Comparison of ENCODE assay signal across 8 mouse cellular contexts in genomic region chr5:24604656-24605100, GRCm38 (mm10). TPM values are rescaled to one million over a fixed set of nuclear protein-coding genes. Genes with fewer than 3 reads are reported as not detected.
DNase-seq lines count a peak whose midpoint lies in the region; ATAC-seq and TF ChIP-seq lines count a peak whose summit lies in the region.

No protein-coding gene starts in this region.

- H3K4me1 ChIP-seq in forebrain, embryonic 11.5 days (replicated peaks; ENCODE audit: control insufficient read depth, insufficient read depth, low read length) = peaks cover 54% of the 10 kb centered on the region
- H3K4me1 ChIP-seq in heart, postnatal 0 days (ENCODE audit: control insufficient read depth, insufficient read depth) = peaks cover 38% of the 10 kb centered on the region
- peaks cover 33% of the 10 kb centered on the region for H3K4me1 ChIP-seq in lung, embryonic 14.5 days (ENCODE audit: insufficient read depth)

- WGBS in forebrain, embryonic 11.5 days = under 1% methylated on average over 45 of the region's 46 CpGs
- 1% methylated on average over 39 of the region's 46 CpGs for WGBS in heart, postnatal 0 days
- under 1% methylated on average over 45 of the region's 46 CpGs for WGBS in lung, embryonic 14.5 days

- TF ChIP-seq CTCF in brain, embryonic 14.5 days (IDR thresholded peaks at IDR 0.05; ENCODE audit: borderline replicate concordance, extremely low read depth, insufficient read depth, insufficient read length) = peak; percentile 17; the same call in 1 of the 2 replicates
- peak; percentile 41 for TF ChIP-seq CTCF in heart, postnatal 0 days (IDR thresholded peaks at IDR 0.05; ENCODE audit: low read depth)
- peak; percentile 50 for TF ChIP-seq CTCF in lung, embryonic 14.5 days (IDR thresholded peaks at IDR 0.05; ENCODE audit: low read depth)

- DNase-seq in ES-CJ7 (ENCODE audit: low read depth, low spot score) = peak; percentile 27
- DNase-seq in brain, embryonic 14.5 days (ENCODE audit: low read depth) = peak; percentile 96
- peak; percentile 95 for DNase-seq in forebrain, embryonic 11.5 days (ENCODE audit: low spot score)
- DNase-seq in heart, postnatal 0 days (ENCODE audit: low spot score) = peak; percentile 93
- DNase-seq in kidney, postnatal 36 days = peak; percentile 92 to 94
- DNase-seq in lung, embryonic 14.5 days = peak; percentile 93
- DNase-seq in retina, adult 2 months (ENCODE audit: low read depth, low spot score) = peak; percentile 76
- no peak for DNase-seq in thymus, postnatal 10 days (ENCODE audit: low spot score in 2 of 2)

- TF ChIP-seq POLR2A in brain, embryonic 14.5 days (IDR thresholded peaks at IDR 0.05; ENCODE audit: borderline replicate concordance, extremely low read depth, insufficient read depth, insufficient read length, poor library complexity, severe bottlenecking) = peak; percentile 85

- H3K27ac ChIP-seq in forebrain, embryonic 11.5 days (ENCODE audit: low read depth, low read length) = peak overlapping the region; percentile 98
- peak overlapping the region; percentile 98 for H3K27ac ChIP-seq in heart, postnatal 0 days (ENCODE audit: low read depth)
- peak overlapping the region; percentile 100 for H3K27ac ChIP-seq in lung, embryonic 14.5 days (ENCODE audit: low read depth)

- peak; percentile 76 for ATAC-seq in forebrain, embryonic 11.5 days (replicated peaks; ENCODE audit: low FRiP score)
- ATAC-seq in heart, postnatal 0 days (ENCODE audit: insufficient read depth, low read depth) = peak; percentile 75
- peak; percentile 68 for ATAC-seq in lung, embryonic 14.5 days (ENCODE audit: insufficient read depth)

- H3K36me3 ChIP-seq in forebrain, embryonic 11.5 days (ENCODE audit: control insufficient read depth, insufficient read depth, low read length) = no peaks in the 10 kb centered on the region
- no peaks in the 10 kb centered on the region for H3K36me3 ChIP-seq in heart, postnatal 0 days (replicated peaks; ENCODE audit: control insufficient read depth, insufficient read depth, low read length)
- no peaks in the 10 kb centered on the region for H3K36me3 ChIP-seq in lung, embryonic 14.5 days (ENCODE audit: insufficient read depth)

- no peak for TF ChIP-seq EP300 in heart, postnatal 0 days (IDR thresholded peaks at IDR 0.05; ENCODE audit: low read depth)

- H3K4me3 ChIP-seq in forebrain, embryonic 11.5 days (ENCODE audit: low read depth, low read length) = peak overlapping the region; percentile 51
- H3K4me3 ChIP-seq in heart, postnatal 0 days (ENCODE audit: low read depth, low read length) = peak overlapping the region; percentile 73
- peak overlapping the region; percentile 60 for H3K4me3 ChIP-seq in lung, embryonic 14.5 days (ENCODE audit: low read depth, low read length)

- no peaks in the 10 kb centered on the region for H3K27me3 ChIP-seq in forebrain, embryonic 11.5 days (ENCODE audit: control insufficient read depth, insufficient read depth, low read length)
- H3K27me3 ChIP-seq in heart, postnatal 0 days (ENCODE audit: control insufficient read depth, insufficient read depth, low read length) = no peaks in the 10 kb centered on the region
- no peaks in the 10 kb centered on the region for H3K27me3 ChIP-seq in lung, embryonic 14.5 days (ENCODE audit: insufficient read depth, low read length)

- H3K9ac ChIP-seq in forebrain, embryonic 11.5 days (ENCODE audit: low read length) = peak overlapping the region; percentile 86
- H3K9ac ChIP-seq in heart, postnatal 0 days (replicated peaks; ENCODE audit: low read depth, low read length) = peak overlapping the region; percentile 62
- peak overlapping the region; percentile 69 for H3K9ac ChIP-seq in lung, embryonic 14.5 days

- no peaks in the 10 kb centered on the region for H3K9me3 ChIP-seq in forebrain, embryonic 11.5 days (ENCODE audit: control insufficient read depth, low read length)
- H3K9me3 ChIP-seq in heart, postnatal 0 days (replicated peaks; ENCODE audit: control insufficient read depth, low read length) = no peaks in the 10 kb centered on the region
- no peaks in the 10 kb centered on the region for H3K9me3 ChIP-seq in lung, embryonic 14.5 days (ENCODE audit: low read depth, low read length)

- H3K4me2 ChIP-seq in forebrain, embryonic 11.5 days (ENCODE audit: low read depth, low read length, severe bottlenecking) = peak overlapping the region; percentile 71
- peak overlapping the region; percentile 69 for H3K4me2 ChIP-seq in heart, postnatal 0 days (ENCODE audit: low read depth, low read length)
- H3K4me2 ChIP-seq in lung, embryonic 14.5 days = peak overlapping the region; percentile 94

RNA-seq across cellular contexts. Expression of gene Chpf2, which starts 18.1 kb away (rescaled TPM):
- 21.9 and 26.8 TPM in 2 replicates for polyA plus RNA-seq in brain, embryonic 14.5 days (2012; rRNA removed)
- 11.4 and 11.5 TPM in 2 replicates for polyA plus RNA-seq in forebrain, embryonic 11.5 days (2014; fragmentation: Nextera tagmentation; extraction: Ambion mirVana)
- 34.9 and 64.4 TPM in 2 replicates for total RNA-seq in heart, postnatal 0 days (2014; rRNA removed; ENCODE audit: low replicate concordance)
- 10.5 and 13.2 TPM in 2 replicates for polyA plus RNA-seq in heart, postnatal 0 days (2015; fragmentation: Nextera tagmentation; extraction: Ambion mirVana)
- polyA plus RNA-seq in lung, embryonic 14.5 days (2014; fragmentation: Nextera tagmentation; extraction: Ambion mirVana) = 12.2 and 14.2 TPM in 2 replicates

RNA-seq across cellular contexts. Expression of gene Smarcd3, which starts 19.5 kb away (rescaled TPM):
- 162 and 203 TPM in 2 replicates for polyA plus RNA-seq in brain, embryonic 14.5 days (2012; rRNA removed)
- 76.0 and 93.8 TPM in 2 replicates for polyA plus RNA-seq in forebrain, embryonic 11.5 days (2014; fragmentation: Nextera tagmentation; extraction: Ambion mirVana)
- 79.2 and 98.4 TPM in 2 replicates for total RNA-seq in heart, postnatal 0 days (2014; rRNA removed; ENCODE audit: low replicate concordance)
- polyA plus RNA-seq in heart, postnatal 0 days (2015; fragmentation: Nextera tagmentation; extraction: Ambion mirVana) = 33.9 and 36.9 TPM in 2 replicates
- 37.2 and 39.1 TPM in 2 replicates for polyA plus RNA-seq in lung, embryonic 14.5 days (2014; fragmentation: Nextera tagmentation; extraction: Ambion mirVana)

RNA-seq across cellular contexts. Expression of gene Abcf2, which starts 27.4 kb away (rescaled TPM):
- polyA plus RNA-seq in brain, embryonic 14.5 days (2012; rRNA removed) = 75.5 and 85.9 TPM in 2 replicates
- polyA plus RNA-seq in forebrain, embryonic 11.5 days (2014; fragmentation: Nextera tagmentation; extraction: Ambion mirVana) = 153 and 165 TPM in 2 replicates
- 53.7 and 56.0 TPM in 2 replicates for total RNA-seq in heart, postnatal 0 days (2014; rRNA removed; ENCODE audit: low replicate concordance)
- polyA plus RNA-seq in heart, postnatal 0 days (2015; fragmentation: Nextera tagmentation; extraction: Ambion mirVana) = 46.0 and 49.6 TPM in 2 replicates
- 119 and 120 TPM in 2 replicates for polyA plus RNA-seq in lung, embryonic 14.5 days (2014; fragmentation: Nextera tagmentation; extraction: Ambion mirVana)

RNA-seq across cellular contexts. Expression of gene 4931409K22Rik, which starts 48.1 kb away (rescaled TPM):
- 0.19 and 0.34 TPM in 2 replicates for polyA plus RNA-seq in brain, embryonic 14.5 days (2012; rRNA removed)
- polyA plus RNA-seq in forebrain, embryonic 11.5 days (2014; fragmentation: Nextera tagmentation; extraction: Ambion mirVana) = 0.20 TPM in 1 of 2 replicates, not detected in the other
- total RNA-seq in heart, postnatal 0 days (2014; rRNA removed; ENCODE audit: low replicate concordance) = not detected in 2 replicates
- not detected in 2 replicates for polyA plus RNA-seq in heart, postnatal 0 days (2015; fragmentation: Nextera tagmentation; extraction: Ambion mirVana)
- polyA plus RNA-seq in lung, embryonic 14.5 days (2014; fragmentation: Nextera tagmentation; extraction: Ambion mirVana) = not detected in 2 replicates

Comparison
In these comparisons a context has a peak if more than half of its experiments do, and no peak if none do; other contexts are left out.
1. DNase-seq: peak in ES-CJ7 (single experiment), brain, embryonic 14.5 days (single experiment), forebrain, embryonic 11.5 days (single experiment), heart, postnatal 0 days (single experiment), kidney, postnatal 36 days (2 of 2), lung, embryonic 14.5 days (single experiment) and retina, adult 2 months (single experiment); none in thymus, postnatal 10 days (0 of 2).
2. Peak in every context shown above with its lines, with median percentiles within 50 percentile points of each other: CTCF ChIP-seq, ATAC-seq, H3K27ac ChIP-seq, H3K4me2 ChIP-seq, H3K4me3 ChIP-seq and H3K9ac ChIP-seq.